ENCODE assay signal across 8 mouse cellular contexts in the genomic region with DNA sequence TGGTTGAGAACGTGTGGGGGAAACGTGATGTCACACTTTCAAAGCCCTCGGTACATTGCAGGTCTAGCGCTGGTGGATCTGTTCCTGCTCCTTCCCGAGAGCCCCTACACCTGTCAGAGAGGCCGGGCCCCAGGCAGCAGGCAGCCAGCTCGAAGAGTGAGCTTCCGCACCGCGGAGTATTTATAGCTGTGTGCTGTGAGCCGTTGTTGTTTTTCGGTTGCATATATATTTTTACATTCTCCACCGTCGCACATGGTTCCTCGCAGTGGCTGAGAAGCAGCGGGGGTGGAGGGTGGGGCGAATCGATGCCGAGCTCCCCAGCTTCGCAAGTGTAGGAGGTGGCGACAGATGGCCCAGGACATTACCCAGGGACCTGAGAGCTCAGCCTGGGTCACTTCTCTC. TPM values are rescaled to one million over a fixed set of nuclear protein-coding genes. Genes with fewer than 3 reads are reported as not detected.
A peak's percentile ranks its signal among the peaks of the same experiment; 100 is the strongest.
DNase-seq lines count a peak whose midpoint lies in the region; ATAC-seq and TF ChIP-seq lines count a peak whose summit lies in the region.

No protein-coding gene starts in this region.

- intact Hi-C loops in left cerebral cortex, postnatal 25 days (cut with DNase I) = loop anchor here (2.0 to 5.0 kb wide), 2 partner anchors 22 to 188 kb away; no protein-coding TSS in a partner anchor

- H3K9me3 ChIP-seq in intestine, embryonic 15.5 days = no peaks in the 10 kb centered on the region
- no peaks in the 10 kb centered on the region for H3K9me3 ChIP-seq in intestine, postnatal 0 days (ENCODE audit: control insufficient read depth)

- no peak overlapping the region for H3K27ac ChIP-seq in intestine, embryonic 15.5 days
- H3K27ac ChIP-seq in intestine, postnatal 0 days (ENCODE audit: low read depth, low read length) = no peak overlapping the region

- ATAC-seq in intestine, embryonic 15.5 days = no peak
- no peak for ATAC-seq in intestine, postnatal 0 days

- 0 out of 2 replicates have a peak, but pooled peaks cover 2% of the 10 kb centered on the region for H3K27me3 ChIP-seq in intestine, embryonic 15.5 days (replicated peaks)
- no peaks in the 10 kb centered on the region for H3K27me3 ChIP-seq in intestine, postnatal 0 days (replicated peaks; ENCODE audit: control insufficient read depth, insufficient read depth, low read length)

- H3K36me3 ChIP-seq in intestine, embryonic 15.5 days = no peaks in the 10 kb centered on the region
- H3K36me3 ChIP-seq in intestine, postnatal 0 days (ENCODE audit: control insufficient read depth, insufficient read depth) = no peaks in the 10 kb centered on the region

- peaks cover 30% of the 10 kb centered on the region for H3K4me1 ChIP-seq in intestine, embryonic 15.5 days (replicated peaks)
- no peaks in the 10 kb centered on the region for H3K4me1 ChIP-seq in intestine, postnatal 0 days (replicated peaks; ENCODE audit: control insufficient read depth, insufficient read depth, low read length)

- no peak overlapping the region for H3K4me3 ChIP-seq in intestine, embryonic 15.5 days (replicated peaks)
- no peak overlapping the region for H3K4me3 ChIP-seq in intestine, postnatal 0 days (ENCODE audit: low read depth, low read length)

- 31% methylated on average over 21 of the region's 21 CpGs for WGBS in intestine, embryonic 15.5 days
- WGBS in intestine, postnatal 0 days = 33% methylated on average over 21 of the region's 21 CpGs

- H3K4me2 ChIP-seq in intestine, embryonic 15.5 days (replicated peaks) = peak overlapping the region; percentile 12; the same call in 1 of the 2 replicates
- H3K4me2 ChIP-seq in intestine, postnatal 0 days (replicated peaks; ENCODE audit: low read depth) = no peak overlapping the region; the same call in 1 of the 2 replicates

- H3K9ac ChIP-seq in intestine, embryonic 15.5 days = no peak overlapping the region
- no peak overlapping the region for H3K9ac ChIP-seq in intestine, postnatal 0 days (ENCODE audit: low read depth, low read length)

- DNase-seq in brain, adult 2 months (ENCODE audit: low read depth, low spot score) = peak; percentile 89
- peak; percentile 67 to 91 for DNase-seq in left cerebral cortex, postnatal 25 days (ENCODE audit: low spot score in 2 of 2)
- peak; percentile 66 to 79 for DNase-seq in right cerebral cortex, postnatal 36 days (ENCODE audit: low spot score in 2 of 2)
- DNase-seq in adrenal gland, adult 18-20 months (ENCODE audit: low spot score in 2 of 2) = no peak
- no peak for DNase-seq in gastrocnemius, postnatal 10 days
- no peak for DNase-seq in adrenal gland, adult 8-10 months

- no peak for TF ChIP-seq CTCF in intestine, postnatal 0 days (IDR thresholded peaks at IDR 0.05; ENCODE audit: low read depth)

RNA-seq across cellular contexts. Expression of gene Crb2, which starts 11.0 kb away (rescaled TPM):
- 1.9 and 2.1 TPM in 2 replicates for polyA plus RNA-seq in intestine, embryonic 15.5 days (2015; fragmentation: Nextera tagmentation; extraction: Ambion mirVana)
- 0.51 and 0.60 TPM in 2 replicates for polyA plus RNA-seq in intestine, postnatal 0 days (2015; fragmentation: Nextera tagmentation; extraction: Ambion mirVana)
- 1 to 10 TPM; 3.1 to 3.9 TPM for total RNA-seq in left cerebral cortex, postnatal 25 days (2021)
- total RNA-seq in adrenal gland, adult 18-20 months (2021) = under 1 TPM; 0.33 to 0.38 TPM
- total RNA-seq in gastrocnemius, postnatal 10 days (2021) = under 1 TPM; 0.35 to 0.36 TPM
- total RNA-seq in adrenal gland, adult 8-10 months (2022) = 1 to 10 TPM in 1 of 4 experiments, under 1 TPM in 3; 0.20 to 1.1 (median 0.57) TPM

Comparison
In these comparisons a context has a peak if more than half of its experiments do, and no peak if none do; other contexts are left out.
1. DNase-seq: peak in brain, adult 2 months (single experiment), left cerebral cortex, postnatal 25 days (2 of 2) and right cerebral cortex, postnatal 36 days (2 of 2); none in adrenal gland, adult 18-20 months (0 of 2), gastrocnemius, postnatal 10 days (single experiment) and adrenal gland, adult 8-10 months (single experiment).